Mouse (Mus musculus) CH12.LX (cell line): ENCODE data around the gene Usp39. TPM values are rescaled to one million over a fixed set of nuclear protein-coding genes. Genes with fewer than 3 reads are reported as not detected.

ENCODE experiments used
- DNase-seq: peaks from one replicate; pipeline ENCODE4 v3.0.0-alpha.2; 2013; ENCODE audit errors: extremely low read depth
- H3K27ac ChIP-seq: 2 replicates; pipeline ENCODE4 v1.5.1; 2012; ENCODE audit warnings: low read depth, mild to moderate bottlenecking, control low read depth, moderate library complexity; ENCODE audit not compliant: insufficient read depth
- H3K27me3 ChIP-seq: replicated peaks from 2 replicates; pipeline ENCODE3; 2012; ENCODE audit warnings: inconsistent platforms
- H3K36me3 ChIP-seq, 2 experiments: replicated peaks in 1 of 2; 2 replicates each; pipeline versions ENCODE3 to v1.6.1; 2012; ENCODE audit warnings: inconsistent platforms in 1 of 2, low read length in 1 of 2, mild to moderate bottlenecking in 1 of 2, mixed read lengths in 1 of 2, moderate library complexity in 1 of 2; ENCODE audit not compliant: control insufficient read depth in 1 of 2, insufficient read depth in 1 of 2
- H3K4me1 ChIP-seq, 2 experiments: 2 replicates each; pipeline ENCODE4 v1.6.1; 2012; ENCODE audit warnings: inconsistent platforms in 1 of 2, moderate library complexity in 1 of 2; ENCODE audit not compliant: insufficient read depth in 2 of 2, control insufficient read depth in 1 of 2
- H3K4me2 ChIP-seq: 2 replicates; pipeline ENCODE4 v1.6.1; 2012; ENCODE audit warnings: low read depth, mild to moderate bottlenecking, control low read depth; ENCODE audit not compliant: poor library complexity, insufficient read depth, severe bottlenecking
- H3K4me3 ChIP-seq, 3 experiments: fragments of 150-350 bp in 1 of 3; sonication (generic) in 1 of 3; replicated peaks in 1 of 3; 2 replicates each; pipeline versions ENCODE3 to v1.5.1; 2011 to 2012; ENCODE audit warnings: low read depth in 2 of 3, low read length in 2 of 3, mild to moderate bottlenecking in 2 of 3, moderate library complexity in 2 of 3, control low read depth in 1 of 3, improper control_type of control experiment in 1 of 3, inconsistent platforms in 1 of 3, mixed read lengths in 1 of 3; ENCODE audit not compliant: poor library complexity in 1 of 3
- H3K79me2 ChIP-seq: replicated peaks from 2 replicates; pipeline ENCODE4 v1.6.1; 2012; ENCODE audit warnings: mild to moderate bottlenecking, moderate library complexity; ENCODE audit not compliant: control insufficient read depth, poor library complexity, insufficient read depth, severe bottlenecking; ENCODE audit errors: extremely low read depth
- H3K9ac ChIP-seq: 2 replicates; pipeline ENCODE4 v1.6.1; 2012; ENCODE audit warnings: low read depth, mild to moderate bottlenecking, control low read depth, moderate library complexity; ENCODE audit not compliant: insufficient read depth
- H3K9me3 ChIP-seq: replicated peaks from 2 replicates; pipeline ENCODE3; 2012; ENCODE audit warnings: low read length, inconsistent platforms, mixed read lengths
- CHD1 ChIP-seq: IDR thresholded peaks from 2 replicates; pipeline ENCODE4 v1.6.1; 2012; ENCODE audit warnings: low read depth, low read length, improper control_type of control experiment, inconsistent platforms
- CHD2 ChIP-seq: IDR thresholded peaks from 2 replicates; pipeline ENCODE4 v1.6.1; 2011; ENCODE audit warnings: low read length, improper control_type of control experiment
- CTCF ChIP-seq, 2 experiments: IDR thresholded peaks in 1 of 2; conservative IDR thresholded peaks in 1 of 2; 2 replicates each; pipeline ENCODE4 v1.5.1; 2011 to 2012; ENCODE audit warnings: low read depth in 2 of 2, low read length in 2 of 2, improper control_type of control experiment in 1 of 2, inconsistent platforms in 1 of 2, mild to moderate bottlenecking in 1 of 2, moderate library complexity in 1 of 2
- E2F4 ChIP-seq: IDR thresholded peaks from 2 replicates; pipeline ENCODE4 v1.6.1; 2011; ENCODE audit warnings: low read depth, low read length, improper control_type of control experiment; ENCODE audit not compliant: insufficient replicate concordance
- ELF1 ChIP-seq: IDR thresholded peaks from 2 replicates; pipeline ENCODE4 v1.6.1; 2014; ENCODE audit warnings: low read depth, mild to moderate bottlenecking, inconsistent platforms, low read length, improper control_type of control experiment
- EP300 ChIP-seq: IDR thresholded peaks from 2 replicates; pipeline ENCODE4 v1.6.1; 2011; ENCODE audit warnings: low read length, improper control_type of control experiment
- ETS1 ChIP-seq: conservative IDR thresholded peaks from 2 replicates; pipeline ENCODE4 v1.6.1; 2012; ENCODE audit warnings: low read depth, mild to moderate bottlenecking, inconsistent platforms, low read length, improper control_type of control experiment, moderate library complexity
- HCFC1 ChIP-seq: IDR thresholded peaks from 2 replicates; pipeline ENCODE4 v1.6.1; 2012; ENCODE audit warnings: low read depth, mild to moderate bottlenecking, inconsistent platforms, low read length, improper control_type of control experiment
- IRF4 ChIP-seq: IDR thresholded peaks from 2 replicates; pipeline ENCODE4 v1.6.1; 2014; ENCODE audit warnings: low read depth, mild to moderate bottlenecking, inconsistent platforms, low read length, improper control_type of control experiment
- JUN ChIP-seq: IDR thresholded peaks from 2 replicates; pipeline ENCODE4 v1.6.1; 2011; ENCODE audit warnings: low read depth, mild to moderate bottlenecking, low read length, improper control_type of control experiment, moderate library complexity; ENCODE audit not compliant: insufficient read depth
- JUND ChIP-seq: conservative IDR thresholded peaks from 2 replicates; pipeline ENCODE4 v1.6.1; 2011; ENCODE audit warnings: low read depth, low read length, improper control_type of control experiment
- KAT2A ChIP-seq: IDR thresholded peaks from 2 replicates; pipeline ENCODE4 v1.6.1; 2012; ENCODE audit warnings: low read length, improper control_type of control experiment, inconsistent platforms; ENCODE audit not compliant: insufficient replicate concordance
- MAFK ChIP-seq: IDR thresholded peaks from 2 replicates; pipeline ENCODE4 v1.6.1; 2011; ENCODE audit warnings: low read length, improper control_type of control experiment; ENCODE audit not compliant: insufficient replicate concordance
- MAX ChIP-seq: IDR thresholded peaks from 2 replicates; pipeline ENCODE4 v1.6.1; 2011; ENCODE audit warnings: low read length, improper control_type of control experiment
- MAZ ChIP-seq: IDR thresholded peaks from 2 replicates; pipeline ENCODE4 v1.6.1; 2012; ENCODE audit warnings: low read depth, mild to moderate bottlenecking, inconsistent platforms, low read length, improper control_type of control experiment, moderate library complexity
- MXI1 ChIP-seq: IDR thresholded peaks from 2 replicates; pipeline ENCODE4 v1.6.1; 2011; ENCODE audit warnings: mild to moderate bottlenecking, low read depth, low read length, improper control_type of control experiment
- NELFE ChIP-seq: IDR thresholded peaks from 2 replicates; pipeline ENCODE4 v1.6.1; 2011; ENCODE audit warnings: low read depth, low read length, improper control_type of control experiment
- NRF1 ChIP-seq: IDR thresholded peaks from 2 replicates; pipeline ENCODE4 v1.6.1; 2014; ENCODE audit warnings: low read depth, mild to moderate bottlenecking, inconsistent platforms, low read length, improper control_type of control experiment, moderate library complexity
- PAX5 ChIP-seq: IDR thresholded peaks from 2 replicates; pipeline ENCODE4 v1.6.1; 2012; ENCODE audit warnings: low read length, inconsistent platforms, mixed read lengths
- POLR2AphosphoS2 ChIP-seq: IDR thresholded peaks from 2 replicates; pipeline ENCODE4 v1.6.1; 2011; ENCODE audit warnings: low read depth, low read length, improper control_type of control experiment
- RAD21 ChIP-seq: IDR thresholded peaks from 2 replicates; pipeline ENCODE4 v1.6.1; 2011; ENCODE audit warnings: low read depth, mild to moderate bottlenecking, low read length, improper control_type of control experiment, moderate library complexity
- RCOR1 ChIP-seq: conservative IDR thresholded peaks from 2 replicates; pipeline ENCODE4 v1.6.1; 2012; ENCODE audit warnings: low read depth, mild to moderate bottlenecking, inconsistent platforms, low read length, improper control_type of control experiment
- SIN3A ChIP-seq: IDR thresholded peaks from 2 replicates; pipeline ENCODE4 v1.6.1; 2012; ENCODE audit warnings: low read length, improper control_type of control experiment, inconsistent platforms
- SMC3 ChIP-seq: IDR thresholded peaks from 2 replicates; pipeline ENCODE4 v1.6.1; 2011; ENCODE audit warnings: low read depth, low read length, improper control_type of control experiment
- TBP ChIP-seq: conservative IDR thresholded peaks from 2 replicates; pipeline ENCODE4 v1.6.1; 2011; ENCODE audit warnings: low read depth, low read length, improper control_type of control experiment
- TCF12 ChIP-seq: IDR thresholded peaks from 2 replicates; pipeline ENCODE4 v1.6.1; 2014; ENCODE audit warnings: low read depth, mild to moderate bottlenecking, inconsistent platforms, low read length, improper control_type of control experiment
- UBTF ChIP-seq: IDR thresholded peaks from 2 replicates; pipeline ENCODE4 v1.6.1; 2012; ENCODE audit warnings: low read depth, mild to moderate bottlenecking, inconsistent platforms, low read length, improper control_type of control experiment, moderate library complexity
- USF1 ChIP-seq: IDR thresholded peaks from 2 replicates; pipeline ENCODE4 v1.6.1; 2014; ENCODE audit warnings: low read depth, mild to moderate bottlenecking, inconsistent platforms, low read length, improper control_type of control experiment
- ZMIZ1 ChIP-seq: IDR thresholded peaks from 2 replicates; pipeline ENCODE4 v1.6.1; 2012; ENCODE audit warnings: low read depth, mild to moderate bottlenecking, inconsistent platforms, low read length, improper control_type of control experiment
- ZNF384 ChIP-seq: IDR thresholded peaks from 2 replicates; pipeline ENCODE4 v1.6.1; 2012; ENCODE audit warnings: low read depth, low read length, improper control_type of control experiment, inconsistent platforms
- dilution Hi-C: fragments of 300-500 bp; cut with MboI; formaldehyde crosslinking; loops from 2 replicates; pipeline ENCODE4 v1.14.3; 2020; ENCODE audit warnings: low sequenced_read_pairs; ENCODE audit not compliant: extremely low pct_unique_long_range_greater_than_20kb, extremely low pct_ligation_motif_present
- in situ Hi-C: fragments of 300-500 bp; cut with MboI; formaldehyde crosslinking; loops from 3 replicates; pipeline ENCODE4 v1.14.3; 2019; ENCODE audit warnings: low sequenced_read_pairs, low pct_ligation_motif_present, low pct_unique_long_range_greater_than_20kb, mixed read lengths
- polyA plus RNA-seq: library from polyadenylated mRNA; unstranded; fragments of >175 nt; gene quantifications from 2 replicates; pipeline ENCODE4 v1.2.1, GENCODE M21; 2012; ENCODE audit warnings: low read depth; ENCODE audit not compliant: insufficient read length
- total RNA-seq, 2 experiments: library from RNA; depleted of rRNA; stranded (reverse); fragments of 300-350 nt in 1 of 2; fragments of >200 nt in 1 of 2; gene quantifications; 2 replicates each; pipeline ENCODE4 v1.2.3; 2012 to 2014

Gene Usp39
- total and polyA plus RNA-seq, 3 experiments, result 74.5 to 138 (median 88.2) TPM

GRCm38 (mm10) chr6:72388791-72389329 lies 43.9 kb upstream of the Usp39 start:
- H3K4me1 ChIP-seq, result peaks cover 3 to 16% of the 10 kb centered on the region in 2 experiments
- no peak for TF ChIP-seq CTCF (conservative IDR thresholded peaks at IDR 0.05 in 1 of 2, IDR thresholded peaks at IDR 0.05 in 1 of 2; ENCODE audit: low read depth in 2 of 2, low read length in 2 of 2)
- TF ChIP-seq HCFC1, result no peak
- no peak for TF ChIP-seq IRF4
- TF ChIP-seq ELF1, result no peak
- TF ChIP-seq SMC3, result no peak
- TF ChIP-seq SIN3A, result no peak
- no peak for TF ChIP-seq RAD21
- no peak for TF ChIP-seq E2F4
- no peak for TF ChIP-seq MAZ
- no peak for TF ChIP-seq KAT2A
- TF ChIP-seq ZNF384, result no peak
- no peak for TF ChIP-seq MAX
- no peak for TF ChIP-seq NELFE
- no peak for TF ChIP-seq JUND
- no peak for TF ChIP-seq MXI1
- TF ChIP-seq EP300, result no peak
- no peak for TF ChIP-seq MAFK
- TF ChIP-seq ETS1, result no peak
- TF ChIP-seq NRF1, result no peak
- peak overlapping the region; percentile 69 for H3K4me2 ChIP-seq
- H3K27ac ChIP-seq, result no peak overlapping the region
- peak overlapping the region; percentile 19 to 74 (median 71) for H3K4me3 ChIP-seq
- H3K27me3 ChIP-seq, result no peaks in the 10 kb centered on the region
- peak overlapping the region; percentile 89 for H3K9ac ChIP-seq
- dilution Hi-C loops, result no loop called here
- peaks cover 2% of the 10 kb centered on the region for H3K9me3 ChIP-seq
- no peaks in the 10 kb centered on the region for H3K79me2 ChIP-seq
- in situ Hi-C loops, result no loop called here
- peaks cover 7 to 43% of the 10 kb centered on the region in 2 experiments for H3K36me3 ChIP-seq
- no peak for DNase-seq

GRCm38 (mm10) chr6:72388266-72388665 lies 43.3 kb upstream of the Usp39 start:
- Histone ChIP-seq H3K4me1 (peaks cover 3 to 16% of the 10 kb centered on the region in 2 experiments), H3K79me2 (no peaks in the 10 kb centered on the region), H3K36me3 (peaks cover 7 to 47% of the 10 kb centered on the region in 2 experiments), H3K9me3 (peaks cover 2% of the 10 kb centered on the region), H3K4me3 (no peak overlapping the region), H3K27me3 (no peaks in the 10 kb centered on the region), H3K9ac (no peak overlapping the region), H3K27ac (no peak overlapping the region)
- dilution Hi-C loops, result no loop called here
- TF ChIP-seq CHD2, result no peak
- TF ChIP-seq UBTF, result no peak
- TF ChIP-seq ZMIZ1, result no peak
- TF ChIP-seq MXI1, result no peak
- TF ChIP-seq USF1, result no peak
- no peak for TF ChIP-seq NRF1
- no peak for TF ChIP-seq IRF4
- no peak for TF ChIP-seq NELFE
- TF ChIP-seq CHD1, result no peak
- no peak for TF ChIP-seq JUN
- TF ChIP-seq TCF12, result no peak
- TF ChIP-seq POLR2AphosphoS2, result no peak
- no peak for TF ChIP-seq RCOR1
- no peak for TF ChIP-seq ELF1
- TF ChIP-seq MAFK, result no peak
- TF ChIP-seq PAX5, result no peak
- TF ChIP-seq TBP, result no peak
- TF ChIP-seq, all 38 proteins: peak for 0
- no peak for DNase-seq
- no peak overlapping the region for H3K4me2 ChIP-seq
- in situ Hi-C loops, result no loop called here
